Mouse (Mus musculus) heart, adult 2 months (tissue): ENCODE results near the gene Rad9b.

ENCODE experiments used
- EP300 ChIP-seq: fragments of 200-500 bp; IDR thresholded peaks from 2 replicates; pipeline ENCODE4 v1.6.1; 2011; ENCODE audit warnings: low read depth, low read length, control low read depth; ENCODE audit not compliant: insufficient read depth
- POLR2A ChIP-seq: fragments of 200-500 bp; IDR thresholded peaks from 2 replicates; pipeline ENCODE4 v1.6.1; 2011; ENCODE audit warnings: mild to moderate bottlenecking, low read depth, low read length, control low read depth; ENCODE audit not compliant: insufficient read depth

DNA sequence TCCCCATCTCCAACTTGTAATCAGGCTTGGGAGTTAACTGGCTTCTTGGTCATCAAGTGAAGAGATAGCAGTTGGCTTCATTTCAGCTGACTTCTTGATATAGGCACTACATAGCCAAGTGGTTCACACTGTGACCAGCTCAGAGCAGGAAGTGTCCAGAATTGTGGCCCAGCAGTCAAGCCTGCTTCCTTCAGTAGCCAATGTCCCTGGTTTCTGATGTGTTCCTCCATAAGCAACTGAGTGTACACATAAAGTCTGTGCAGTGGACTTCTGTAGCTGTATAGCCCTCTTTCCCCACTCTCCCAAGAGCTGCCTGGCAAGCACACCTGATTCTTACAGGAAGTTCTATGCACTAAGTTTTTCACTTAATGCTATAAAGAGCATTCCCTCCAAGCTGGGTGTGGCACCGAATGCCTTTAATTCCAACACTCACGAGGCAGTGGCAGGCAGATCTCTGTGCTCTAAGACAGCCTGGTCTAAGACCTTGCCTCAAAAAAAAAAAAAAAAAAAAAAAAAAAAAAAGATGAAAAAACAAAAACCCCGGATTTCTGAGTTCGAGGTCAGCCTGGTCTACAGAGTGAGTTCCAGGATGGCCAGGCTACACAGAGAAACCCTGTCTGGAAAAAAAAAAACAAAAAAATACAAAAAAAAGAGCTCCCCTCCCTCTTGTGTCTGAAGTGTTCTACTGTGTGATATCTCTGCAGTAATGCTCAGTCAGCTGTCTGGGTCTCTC, 23.2 kb upstream of the Rad9b start:
- TF ChIP-seq EP300 (no peak), POLR2A (no peak)
